Mouse (Mus musculus) kidney, postnatal 10 days (tissue): ENCODE measurements at regions not wholly inside any gene's neighbourhood (a gene's known extent, or its start where the extent isn't known, plus 50 kb on each side); places are given as distances from the start of the nearest gene placed in this dataset.

ENCODE experiments used
- DNase-seq: peaks from one replicate; pipeline ENCODE4 v3.0.0; 2021; ENCODE audit warnings: mixed read lengths

- peak; percentile 81 for DNase-seq
These were observed 135.6 kb downstream of the 2410131K14Rik start for GRCm38 (mm10) chr5:118380422-118381293.

DNA sequence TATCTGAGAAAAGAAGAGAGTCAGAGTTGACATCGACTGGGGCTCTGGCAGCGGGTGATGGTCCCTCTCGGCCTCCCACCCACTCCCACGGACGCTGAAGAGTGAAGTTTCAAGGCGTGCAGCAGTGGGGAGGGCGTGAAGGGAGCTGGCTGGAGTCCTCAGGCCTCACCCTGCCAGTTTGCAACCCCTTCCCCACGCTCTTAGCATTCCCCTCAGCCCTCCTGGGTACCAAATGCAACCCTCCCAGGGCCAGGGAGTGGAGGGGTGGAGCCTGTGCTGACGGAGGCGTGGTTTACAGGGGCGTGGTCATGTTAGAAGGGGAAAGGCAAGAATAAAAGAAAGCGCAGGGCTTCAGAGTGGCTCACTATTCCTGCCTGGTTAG lies 136.3 kb downstream of the 2410131K14Rik start:
- DNase-seq: peak; percentile 86

DNA sequence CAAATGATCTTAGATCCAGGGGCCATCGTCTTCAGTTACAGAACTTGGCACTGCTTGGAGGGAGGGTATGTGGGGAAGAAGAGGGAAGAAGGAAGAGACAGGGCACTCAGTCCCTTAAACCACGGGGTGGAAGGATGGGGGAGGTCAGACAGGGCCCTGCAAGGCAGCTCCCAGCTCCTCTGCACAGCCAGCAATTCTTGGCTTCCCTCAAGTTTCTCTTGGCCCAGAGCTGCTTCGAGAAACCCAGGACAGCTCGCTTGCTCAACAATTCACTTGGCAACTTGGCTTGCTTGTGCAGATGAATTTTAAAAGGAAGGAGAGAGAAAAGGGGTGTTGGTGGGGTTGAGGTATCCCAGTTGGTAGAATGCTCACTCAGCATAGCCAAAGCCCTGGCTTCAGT lies 141.1 kb downstream of the 2410131K14Rik start:
- peak; percentile 57 for DNase-seq

GRCm38 (mm10) chr5:118388419-118388818 lies 143.4 kb downstream of the 2410131K14Rik start:
- DNase-seq: no peak

- no peak for DNase-seq
These were observed 145.8 kb downstream of the 2410131K14Rik start for GRCm38 (mm10) chr5:118390691-118391373.

DNA sequence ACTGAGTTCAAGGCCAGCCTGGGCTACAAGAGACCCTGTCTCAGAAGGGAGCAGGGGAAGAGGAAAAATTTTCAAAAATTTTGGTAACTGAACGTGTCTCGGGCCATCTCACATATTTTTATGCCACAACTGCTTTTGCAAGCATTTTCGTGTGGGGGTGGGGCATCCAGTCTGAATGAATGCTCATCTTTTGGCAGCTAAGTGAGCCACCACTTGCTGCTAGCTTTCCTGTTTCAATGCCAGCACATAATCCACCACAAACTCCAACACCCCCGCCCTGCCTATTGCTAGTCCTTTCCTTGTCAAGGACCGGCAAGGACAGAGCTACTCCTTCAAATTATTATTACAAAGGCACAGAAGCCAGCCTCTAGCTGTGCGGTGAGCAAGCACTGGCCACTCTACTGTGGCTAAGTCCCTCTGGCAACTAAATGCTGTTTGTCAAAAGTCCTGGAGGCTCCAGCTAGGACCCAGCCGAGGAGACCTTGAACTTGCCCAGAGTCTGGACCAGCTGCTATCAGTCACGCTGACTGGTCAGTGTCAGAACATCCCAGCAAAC lies 148.0 kb downstream of the 2410131K14Rik start:
- no peak for DNase-seq

DNA sequence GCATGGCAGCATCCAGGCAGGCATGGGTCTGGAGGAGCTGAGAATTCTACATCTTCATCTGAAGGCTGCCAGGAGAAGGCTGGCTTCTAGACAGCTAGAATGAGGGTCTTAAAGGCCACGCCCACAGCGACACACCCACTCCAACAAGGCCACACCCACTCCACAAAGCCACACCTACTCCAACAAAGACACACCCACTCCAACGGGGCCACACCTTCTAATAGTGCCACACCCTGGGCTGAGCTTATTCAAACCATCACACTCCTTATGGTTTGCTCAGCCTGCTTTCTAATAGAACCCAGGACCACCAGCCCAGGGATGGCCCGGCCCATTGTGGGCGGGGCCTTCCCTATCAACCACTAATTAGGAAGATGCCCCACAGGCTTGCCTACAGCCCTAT lies 149.0 kb downstream of the 2410131K14Rik start:
- no peak for DNase-seq

DNA sequence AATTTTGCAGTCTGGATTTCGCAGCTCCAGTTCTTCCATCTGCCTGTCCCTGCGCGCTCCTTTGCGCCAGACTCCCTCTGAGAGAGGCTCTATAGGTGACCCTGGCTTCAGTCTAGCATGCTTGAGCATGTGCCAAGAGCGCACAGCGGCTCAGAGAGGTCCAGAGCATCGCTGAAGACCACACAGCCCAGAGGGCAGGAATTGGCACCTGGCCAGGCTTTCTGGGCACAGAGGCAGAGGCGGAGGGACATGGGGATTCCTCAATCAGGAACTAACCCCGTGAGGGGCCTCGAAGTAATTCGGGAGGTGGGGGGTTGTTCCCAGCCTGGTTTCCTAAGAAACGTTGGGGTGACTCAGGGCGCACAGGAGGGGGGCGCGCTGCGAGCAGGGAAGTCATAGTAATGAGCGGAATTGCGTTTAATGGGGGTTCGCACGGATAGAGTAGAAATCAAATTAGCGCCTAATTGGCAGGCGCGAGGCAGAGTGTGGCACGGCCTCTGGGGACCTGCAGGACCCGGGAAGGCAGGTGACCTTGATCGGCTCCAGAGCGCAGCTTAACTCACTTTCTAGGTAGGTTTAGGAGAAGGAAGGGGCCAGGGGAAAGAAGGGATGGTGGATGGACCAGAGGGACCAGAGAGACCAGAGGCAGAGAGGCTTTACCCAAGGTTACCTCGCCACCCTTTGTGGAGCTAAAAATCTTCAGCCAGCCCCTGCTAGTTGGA lies 151.1 kb downstream of the 2410131K14Rik start:
- DNase-seq: peak; percentile 42

DNA sequence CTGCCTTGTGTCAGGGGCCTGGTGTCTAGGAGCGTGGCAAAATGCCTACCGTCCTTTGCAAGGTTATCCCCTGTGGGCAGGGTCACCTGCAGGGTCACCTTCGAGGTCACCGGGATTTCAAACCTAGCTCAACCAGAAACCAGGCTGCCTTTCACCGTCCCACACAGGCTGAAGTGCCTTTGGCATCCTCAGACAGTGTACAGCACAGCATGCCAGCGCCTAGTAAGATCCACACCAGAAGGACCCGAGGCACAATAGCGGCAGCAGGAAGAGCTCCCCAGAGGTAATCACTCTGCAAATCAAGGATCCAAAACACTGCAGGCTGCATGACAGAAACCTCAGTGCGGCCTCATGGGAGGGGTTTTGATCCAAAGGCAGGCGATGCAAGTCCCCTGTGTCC lies 155.9 kb downstream of the 2410131K14Rik start:
- DNase-seq: no peak

GRCm38 (mm10) chr5:118404398-118404797 lies 156.1 kb upstream of the Med13l start:
- DNase-seq: no peak

DNA sequence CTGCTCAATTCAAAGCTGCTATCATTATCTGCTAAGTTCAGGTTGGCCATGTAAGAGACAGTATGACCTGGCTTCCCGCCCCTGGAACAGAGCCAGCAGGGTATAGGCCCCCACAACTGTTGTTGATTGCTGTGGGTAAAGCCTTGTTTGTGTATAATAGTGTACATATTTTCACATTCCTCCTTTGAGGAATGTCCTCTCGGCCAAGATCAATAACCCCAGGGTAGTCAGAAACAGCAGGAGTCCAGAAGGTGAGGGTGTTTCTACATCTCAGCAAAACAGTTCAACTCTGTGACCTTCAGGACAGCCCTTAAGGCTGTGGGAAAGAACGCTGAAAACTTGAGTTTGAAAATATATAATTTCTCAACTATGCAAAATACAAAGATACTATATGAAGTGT lies 155.1 kb upstream of the Med13l start:
- no peak for DNase-seq

DNA sequence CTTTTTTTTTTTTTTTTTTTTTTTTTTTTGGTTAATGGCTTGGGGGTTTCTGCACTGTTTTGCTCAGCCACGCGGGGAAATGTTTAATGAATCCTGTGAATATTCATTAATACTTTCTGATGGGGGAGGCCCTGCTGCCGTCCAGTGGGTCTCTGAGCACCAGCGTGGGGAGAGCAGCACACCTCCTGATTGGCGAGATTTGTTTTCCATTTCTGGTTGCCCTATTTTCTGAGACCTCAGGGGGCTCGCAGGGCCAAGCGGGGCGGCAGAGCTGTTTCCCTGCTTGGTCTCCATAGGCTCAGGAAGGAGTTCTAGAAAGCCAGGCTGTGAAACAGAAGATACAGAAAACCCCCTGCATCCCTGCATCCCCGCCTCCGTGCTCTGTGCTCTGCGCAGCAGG lies 153.0 kb upstream of the Med13l start:
- DNase-seq: no peak

DNA sequence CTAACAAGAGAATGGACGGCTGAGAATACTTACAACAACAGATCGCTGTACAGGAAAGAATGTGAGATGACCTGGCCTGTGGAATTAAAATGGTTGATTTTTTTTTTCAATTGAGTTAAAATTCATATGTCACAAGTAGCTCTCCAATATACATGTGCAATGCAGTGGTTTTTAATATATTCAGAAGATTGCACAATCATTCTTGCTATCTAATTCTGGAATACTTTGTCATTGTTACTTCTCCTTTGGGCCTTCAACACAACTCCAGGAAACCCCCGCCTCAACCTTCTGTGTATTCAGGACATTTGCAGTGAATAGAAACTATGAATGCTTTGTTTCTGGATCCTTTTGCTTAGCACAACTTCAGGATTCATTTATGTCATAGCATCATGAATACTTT lies 152.5 kb upstream of the Med13l start:
- no peak for DNase-seq

DNA sequence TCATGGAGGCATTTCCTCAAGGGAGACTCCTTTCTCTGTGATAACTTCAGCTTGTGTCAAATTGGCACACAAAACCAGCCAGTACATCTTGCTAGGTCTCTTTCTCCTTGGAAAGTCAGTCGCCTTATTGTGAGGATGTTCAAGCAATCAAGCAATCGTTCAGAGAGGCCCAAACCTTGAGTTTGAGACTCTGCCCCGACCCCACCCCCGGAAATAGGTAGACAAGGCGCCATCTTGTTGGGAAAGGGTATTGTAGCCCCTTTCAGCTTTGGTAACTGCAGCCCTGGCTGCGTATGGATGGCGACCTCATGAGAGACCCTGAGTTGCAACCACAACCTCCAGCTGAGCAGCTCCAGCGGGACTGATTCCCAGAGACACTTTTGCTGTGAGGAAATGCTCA lies 151.7 kb upstream of the Med13l start:
- no peak for DNase-seq

GRCm38 (mm10) chr5:118413428-118414282 lies 146.8 kb upstream of the Med13l start:
- DNase-seq: peak; percentile 57

DNA sequence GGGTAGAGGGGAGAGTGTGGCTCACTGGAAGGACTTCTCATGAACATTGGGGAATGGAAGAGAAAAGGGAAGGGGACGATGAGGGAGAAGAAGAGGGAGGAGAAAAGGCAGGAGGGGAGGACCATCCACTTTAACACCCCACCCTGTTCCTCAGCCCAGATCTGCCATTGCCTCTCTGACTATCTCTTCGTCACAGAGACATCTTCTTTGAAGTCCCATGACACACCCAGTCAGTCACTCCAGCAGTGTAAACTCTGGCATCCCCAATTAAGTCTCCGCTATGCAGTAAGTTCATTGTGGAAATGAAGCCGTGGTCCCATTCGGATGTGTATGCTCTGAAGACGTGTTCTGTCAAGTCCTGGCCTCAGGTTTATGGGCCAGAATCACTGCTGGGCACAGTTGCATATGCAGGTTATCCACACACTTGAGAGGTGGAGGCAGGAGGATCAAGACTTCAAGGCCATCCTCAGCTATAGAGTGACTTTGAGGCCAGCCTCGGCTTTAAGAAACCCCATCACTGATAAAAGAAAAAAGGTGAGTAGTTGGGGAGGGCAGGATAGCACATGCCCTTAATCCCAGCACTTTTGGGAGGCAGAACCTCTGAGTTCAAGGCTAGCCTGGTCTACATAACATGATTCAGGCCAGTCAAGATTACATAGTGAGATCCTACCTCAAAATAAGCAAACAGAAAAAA lies 141.0 kb upstream of the Med13l start:
- no peak for DNase-seq

DNA sequence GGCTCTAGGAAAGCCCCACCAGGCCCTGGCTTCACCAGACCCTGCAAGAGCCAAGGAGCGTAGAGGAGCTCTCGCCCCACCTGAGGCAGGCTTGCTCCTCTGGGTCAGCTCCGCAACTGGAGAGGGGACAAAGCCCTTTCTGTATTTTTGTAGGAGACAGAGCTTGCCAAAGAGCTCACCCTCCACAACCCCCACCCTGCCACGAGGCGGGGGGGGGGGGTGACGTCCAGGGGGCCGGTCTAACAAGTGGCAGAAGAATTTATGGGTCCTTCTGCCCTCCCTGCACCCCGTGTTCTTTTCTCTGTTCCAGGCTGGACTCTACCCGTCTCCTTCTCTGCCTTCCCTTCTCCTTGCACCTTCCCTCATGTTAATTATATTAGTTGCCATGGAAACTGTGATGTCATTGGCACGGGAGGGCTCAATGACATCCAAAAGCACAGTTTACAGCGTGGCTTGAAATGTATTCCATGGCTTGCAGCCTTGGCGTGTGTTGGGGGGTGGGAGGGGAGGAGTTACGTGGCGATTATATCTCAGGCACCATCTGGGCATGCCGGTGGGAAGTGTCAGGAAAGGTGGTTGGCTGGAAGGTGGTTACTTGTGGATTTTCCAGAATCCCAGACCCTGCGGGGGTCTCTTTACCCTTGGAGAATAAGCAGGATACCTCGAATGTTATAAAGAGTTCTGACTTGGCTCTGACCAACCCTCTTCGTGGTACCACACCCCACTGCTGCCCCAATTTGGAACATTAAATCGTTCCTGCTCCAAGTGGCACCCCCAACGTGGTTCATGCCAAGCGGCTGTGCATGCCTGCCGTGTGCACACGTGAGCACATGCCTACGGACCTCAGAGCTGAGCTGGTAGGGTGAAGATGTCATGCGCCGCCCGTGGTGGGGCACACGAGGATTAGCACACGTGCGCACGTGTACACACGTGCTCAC lies 138.3 kb upstream of the Med13l start:
- peak; percentile 17 for DNase-seq

GRCm38 (mm10) chr5:118424177-118424576 lies 136.3 kb upstream of the Med13l start:
- DNase-seq: no peak

DNA sequence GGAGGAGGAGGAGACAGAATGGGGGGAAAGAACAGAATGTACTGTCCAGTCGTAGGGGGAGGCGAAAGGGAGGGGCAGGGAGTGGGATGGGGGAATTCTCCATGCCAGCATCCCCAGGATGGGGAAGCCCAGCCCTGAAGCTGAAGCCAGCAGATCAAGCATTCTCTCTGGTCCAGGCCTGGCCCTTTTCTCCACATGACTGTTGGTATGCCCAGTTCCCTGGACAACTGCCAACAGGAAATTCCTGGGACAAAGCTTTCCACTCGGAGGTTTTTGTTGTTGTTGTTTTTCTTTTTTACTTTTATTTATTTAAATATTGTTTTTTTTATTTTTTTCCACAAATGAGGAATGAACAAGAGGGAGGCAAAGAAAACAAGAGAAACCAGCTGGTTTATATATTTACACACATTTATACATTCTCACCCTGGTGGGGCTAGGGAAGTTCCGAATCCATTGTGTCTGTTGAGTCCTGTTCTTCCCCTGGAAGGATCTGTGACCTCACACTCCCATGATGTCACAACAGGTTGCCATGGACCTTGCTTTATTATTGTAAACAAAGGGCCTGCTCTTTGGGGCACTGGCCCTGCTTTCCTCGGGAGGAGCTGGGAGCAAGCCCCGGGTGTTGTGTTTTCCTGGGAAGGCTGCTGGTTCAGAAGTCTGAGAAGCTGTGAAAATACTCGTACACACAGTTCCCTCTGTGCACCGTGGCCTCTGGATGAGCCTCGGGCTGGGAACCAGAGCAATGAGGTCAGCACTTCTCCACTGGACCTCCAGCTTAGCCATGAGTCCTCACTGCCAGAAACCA lies 135.5 kb upstream of the Med13l start:
- peak; percentile 88 for DNase-seq

GRCm38 (mm10) chr5:118426673-118427072 lies 133.8 kb upstream of the Med13l start:
- DNase-seq: no peak
